Mouse (Mus musculus) A20 (cell line): ENCODE data around the gene Fto.

Experiments used
- DNase-seq: peaks from one replicate; pipeline ENCODE4 v3.0.0-alpha.2; 2011; ENCODE audit warnings: low read depth, low spot score

The Fto gene

DNA sequence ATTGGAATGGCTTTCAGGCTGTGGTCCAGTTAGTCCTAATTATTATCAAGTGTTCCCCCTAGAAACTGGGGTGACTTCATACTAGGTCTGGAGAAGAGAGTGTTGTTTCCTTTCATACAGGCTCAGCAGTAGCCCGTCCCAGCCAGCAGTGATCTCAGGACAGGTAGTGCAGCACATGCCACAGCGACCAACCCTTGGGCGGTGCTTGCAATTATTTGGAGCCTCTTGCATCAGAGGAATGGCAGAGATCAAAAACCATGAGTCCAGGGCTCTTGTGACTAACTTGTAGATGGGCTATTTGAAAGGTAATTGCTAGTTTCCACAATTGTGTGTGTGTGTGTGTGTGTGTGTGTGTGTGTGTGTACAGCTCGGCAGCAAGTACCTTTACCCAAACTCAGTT, 247.9 kb downstream of the Fto start:
- DNase-seq = no peak

GRCm38 (mm10) chr8:91562600-91562999, 249.3 kb downstream of the Fto start:
- DNase-seq = no peak

DNA sequence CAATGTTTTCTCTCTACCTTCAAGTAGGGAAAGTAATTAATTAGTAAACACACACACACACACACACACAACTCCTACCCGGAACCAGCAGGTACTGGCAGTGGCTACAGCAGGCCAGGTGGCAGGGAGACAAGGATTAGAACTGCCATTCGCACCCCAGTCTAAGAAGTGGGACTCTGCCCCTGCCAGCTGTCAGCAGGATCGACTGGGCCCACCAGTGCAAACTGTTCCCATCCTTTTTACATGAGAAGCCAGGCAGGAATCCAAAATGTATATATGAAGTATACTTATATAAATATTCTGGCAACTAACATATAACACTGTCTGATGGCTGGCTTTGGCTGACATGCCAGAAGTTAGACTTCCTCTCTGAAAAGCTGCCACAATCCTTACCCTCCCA, 250.0 kb downstream of the Fto start:
- no peak for DNase-seq

DNA sequence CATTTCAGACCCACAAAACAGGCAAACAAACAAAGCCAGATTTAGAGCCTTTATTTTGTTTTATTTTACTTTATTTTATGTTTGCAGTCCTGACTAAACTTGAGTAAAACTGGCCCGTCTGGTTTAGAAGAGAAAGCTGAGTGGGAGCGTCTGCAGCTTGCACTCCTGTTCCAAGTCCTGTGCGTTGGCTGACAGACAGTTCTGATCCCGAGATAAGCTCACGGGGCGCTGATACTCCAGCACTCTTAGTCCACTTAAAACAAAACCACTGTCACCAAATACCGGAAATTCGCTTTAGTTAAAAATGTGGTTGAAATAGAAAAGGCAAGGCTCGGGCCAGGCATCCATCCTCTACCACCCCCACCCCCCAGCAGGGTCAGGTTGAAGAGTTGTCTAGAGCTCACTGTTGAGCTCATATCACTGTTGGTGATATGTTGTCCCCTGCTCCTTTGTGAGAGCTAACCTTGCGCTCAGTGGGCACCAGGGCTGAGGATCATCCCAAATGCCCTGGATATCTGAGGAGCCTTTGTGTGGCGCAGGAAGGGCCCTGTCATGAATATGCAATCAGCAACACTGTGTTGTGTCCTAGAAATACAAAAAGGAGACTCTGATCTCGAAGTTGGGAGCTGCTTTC, 252.7 kb downstream of the Fto start:
- no peak for DNase-seq

GRCm38 (mm10) chr8:91566503-91566869, 253.2 kb downstream of the Fto start:
- no peak for DNase-seq

DNA sequence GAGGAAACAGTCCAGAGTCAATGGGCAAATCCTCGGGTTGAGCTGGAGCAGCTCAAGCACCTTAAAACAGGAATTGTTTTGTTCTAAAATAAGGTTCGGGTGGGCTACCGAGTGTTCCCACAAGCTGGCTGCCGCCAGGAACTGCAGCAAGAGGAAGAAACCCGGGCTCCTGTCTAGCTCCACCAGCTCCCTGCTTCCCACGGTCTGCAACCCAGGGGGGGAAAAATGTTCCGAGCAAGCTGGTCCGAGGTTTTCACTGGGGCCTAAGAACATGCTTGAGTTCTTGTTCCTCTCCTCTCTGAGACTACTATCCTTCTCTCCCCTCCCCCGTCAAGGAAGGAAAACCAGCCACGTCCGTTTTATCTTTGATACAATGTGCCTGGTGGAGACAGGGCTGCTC, 256.5 kb downstream of the Fto start:
- DNase-seq = no peak

- no peak for DNase-seq
Measured at GRCm38 (mm10) chr8:91570809-91571208, 257.5 kb downstream of the Fto start.

GRCm38 (mm10) chr8:91571978-91572377, 258.7 kb downstream of the Fto start:
- no peak for DNase-seq

GRCm38 (mm10) chr8:91572630-91573029, 259.3 kb downstream of the Fto start:
- no peak for DNase-seq

DNA sequence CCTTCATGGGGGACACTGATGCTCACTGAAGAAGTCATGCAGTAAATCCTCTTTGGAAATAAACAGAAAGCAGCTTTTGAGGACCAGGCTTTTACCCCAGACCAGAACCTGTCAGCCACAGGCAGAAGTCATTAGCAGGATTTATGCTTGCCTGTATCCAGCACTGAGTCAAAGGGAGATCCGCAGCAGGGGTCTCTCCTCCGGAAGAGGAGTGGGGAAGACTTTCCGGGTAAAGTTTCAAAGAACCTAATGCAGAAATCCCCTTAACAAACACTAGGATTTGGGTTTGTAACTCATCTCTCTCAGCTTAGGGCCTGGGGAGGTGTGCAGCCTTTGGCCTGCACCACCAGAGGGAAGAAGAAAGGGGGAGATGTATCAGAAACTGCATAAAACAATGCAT, 262.3 kb downstream of the Fto start:
- DNase-seq = no peak

- no peak for DNase-seq
Measured at GRCm38 (mm10) chr8:91576086-91576917, 263.0 kb downstream of the Fto start.

- no peak for DNase-seq
Measured at GRCm38 (mm10) chr8:91576918-91577241, 263.6 kb downstream of the Fto start.

GRCm38 (mm10) chr8:91577605-91578004, 264.3 kb downstream of the Fto start:
- no peak for DNase-seq

DNA sequence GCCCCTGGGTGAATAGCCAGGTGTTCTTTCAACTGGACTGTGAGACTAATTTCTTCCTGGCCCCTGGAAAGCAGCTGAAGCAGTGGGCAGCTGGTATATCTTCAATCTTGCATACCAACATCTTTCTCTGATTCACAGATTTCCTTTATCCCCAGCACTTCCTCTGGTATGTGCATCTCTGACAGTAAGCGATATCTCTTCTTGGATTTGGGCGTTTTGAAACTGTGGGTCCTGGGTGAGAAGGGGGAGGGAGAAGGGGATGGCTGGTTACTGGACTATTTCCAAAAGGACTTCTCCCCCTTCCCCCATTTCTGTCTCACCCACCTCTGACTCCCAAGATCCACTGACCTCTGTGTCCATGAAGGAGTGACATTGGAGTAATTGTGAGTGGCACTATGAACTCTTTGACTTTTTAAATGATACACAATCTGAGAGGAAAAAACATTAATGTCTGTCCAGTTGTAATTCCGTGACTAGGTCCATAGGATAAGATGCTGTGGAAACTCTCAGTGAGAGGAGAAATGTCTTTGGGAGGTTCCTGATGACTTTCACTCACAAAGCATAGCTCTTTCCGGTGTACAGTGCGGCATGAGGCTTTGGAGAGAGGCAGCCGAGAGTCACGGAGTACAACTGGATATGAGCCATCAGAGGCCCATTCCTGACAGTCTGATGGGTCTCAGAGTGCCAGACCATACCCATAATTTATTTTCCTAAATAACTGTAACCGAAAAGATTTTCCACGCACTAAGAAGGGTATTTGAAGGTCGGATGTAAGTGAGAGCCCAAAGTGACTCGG, 271.5 kb downstream of the Fto start:
- DNase-seq = no peak

- DNase-seq = no peak
Measured at GRCm38 (mm10) chr8:91592436-91593105, 279.2 kb downstream of the Fto start.

DNA sequence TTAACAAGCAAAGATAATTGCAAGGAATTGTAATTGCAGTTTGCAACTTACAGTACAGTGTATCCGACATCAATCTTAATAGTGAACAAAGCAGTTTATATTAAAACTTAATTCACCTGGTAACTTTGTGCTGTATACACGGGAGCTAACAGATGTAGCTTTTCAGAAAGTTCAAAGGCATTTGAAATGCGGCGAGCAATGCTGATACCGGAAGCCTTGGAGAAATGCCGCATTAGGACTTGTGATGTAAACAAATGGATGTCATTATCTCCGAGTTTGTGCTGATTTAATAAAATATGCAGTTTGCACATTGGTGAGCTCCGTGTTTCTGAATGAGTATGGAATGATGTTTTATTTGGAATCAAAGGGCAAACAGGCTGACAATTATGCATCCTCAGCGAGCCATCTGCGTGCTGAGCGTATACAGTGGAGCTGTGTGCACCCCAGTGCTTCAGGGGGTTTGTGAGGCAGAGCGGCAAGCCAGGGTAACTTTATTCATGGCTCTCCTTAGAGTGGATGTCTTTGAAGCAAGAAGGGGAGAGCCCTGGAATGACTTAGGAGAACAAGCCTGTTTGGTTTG, 280.0 kb downstream of the Fto start:
- no peak for DNase-seq

DNA sequence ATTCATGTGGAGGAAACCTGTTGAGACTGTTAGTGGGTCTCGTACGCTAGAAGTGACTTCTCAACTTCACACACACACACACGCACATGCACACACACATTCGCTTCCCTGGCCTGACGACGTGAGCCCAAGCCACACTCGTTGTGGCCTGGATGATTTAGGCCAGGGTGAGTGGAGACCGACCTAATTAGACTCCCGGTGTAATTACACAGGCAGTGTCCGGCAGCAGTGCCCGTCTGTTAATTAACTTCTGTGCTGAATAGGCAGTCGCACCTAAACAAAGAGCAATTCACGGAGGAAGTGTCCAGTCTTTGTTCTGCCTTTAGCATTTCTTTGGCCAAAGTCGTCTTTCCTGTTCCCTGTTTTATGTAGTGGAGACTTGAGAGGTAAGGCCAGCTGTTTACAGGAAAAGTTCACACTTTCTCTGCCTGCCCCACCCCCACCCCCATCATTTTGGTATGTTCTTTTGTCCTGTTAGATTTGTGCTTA, 286.1 kb downstream of the Fto start:
- no peak for DNase-seq

GRCm38 (mm10) chr8:91603751-91604150, 290.4 kb downstream of the Fto start:
- DNase-seq = no peak

GRCm38 (mm10) chr8:91605901-91606300, 292.6 kb downstream of the Fto start:
- DNase-seq = no peak

DNA sequence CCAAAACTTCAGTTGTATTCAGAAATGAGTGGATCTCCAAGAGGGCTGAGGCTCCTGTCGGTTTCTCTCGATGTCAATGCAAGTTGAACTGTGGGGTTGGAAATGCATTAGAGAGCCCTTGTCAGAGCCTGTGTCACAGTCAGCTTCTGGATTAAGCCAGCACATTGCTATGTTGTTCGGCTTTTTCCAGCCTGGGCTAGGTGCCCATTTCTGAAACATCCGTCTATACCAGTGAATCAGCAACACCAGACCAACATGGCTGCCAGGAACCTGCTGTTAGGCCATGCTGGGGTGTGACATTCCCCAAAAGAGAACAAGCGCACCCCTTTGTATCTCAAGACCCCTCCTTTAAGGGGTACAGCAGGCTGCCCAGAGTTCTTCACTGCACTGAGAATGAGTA, 293.8 kb downstream of the Fto start:
- no peak for DNase-seq

- DNase-seq = no peak
Measured at GRCm38 (mm10) chr8:91611191-91611590, 297.9 kb downstream of the Fto start.
